Mouse (Mus musculus) C2C12 (cell line): Measurements from ENCODE around the gene Dock2. TPM values are rescaled to one million over a fixed set of nuclear protein-coding genes. Genes with fewer than 3 reads are reported as not detected.

Source experiments
- H3K27me3 ChIP-seq: one replicate; pipeline ENCODE4 v1.6.1; 2011; ENCODE audit not compliant: control insufficient read depth, insufficient read depth, insufficient read length
- H3K36me3 ChIP-seq: one replicate; pipeline ENCODE4 v1.6.1; 2011; ENCODE audit not compliant: control insufficient read depth, insufficient read depth
- H3K4me3 ChIP-seq: one replicate; pipeline ENCODE4 v1.5.1; 2011; ENCODE audit warnings: mild to moderate bottlenecking, control low read depth; ENCODE audit not compliant: poor library complexity, insufficient read depth, severe bottlenecking
- H3K79me2 ChIP-seq: one replicate; pipeline ENCODE4 v1.6.1; 2011; ENCODE audit not compliant: control insufficient read depth, insufficient read depth
- H3K79me3 ChIP-seq: one replicate; pipeline ENCODE4 v1.6.1; 2011; ENCODE audit warnings: low read depth, control low read depth
- H3ac ChIP-seq: one replicate; pipeline ENCODE3; 2011; ENCODE audit warnings: low read depth; ENCODE audit not compliant: control insufficient read depth, insufficient read length
- CEBPB ChIP-seq: IDR thresholded peaks from one replicate; pipeline ENCODE4 v1.6.1; 2011; ENCODE audit warnings: low read depth, mild to moderate bottlenecking, control low read depth, moderate library complexity
- CTCF ChIP-seq: IDR thresholded peaks from one replicate; pipeline ENCODE4 v1.5.1; 2011; ENCODE audit not compliant: control insufficient read depth, insufficient read depth, insufficient read length
- FOSL1 ChIP-seq: IDR thresholded peaks from one replicate; pipeline ENCODE4 v1.8.0; 2011; ENCODE audit warnings: mild to moderate bottlenecking, low read length; ENCODE audit not compliant: poor library complexity, insufficient read depth, severe bottlenecking
- MAX ChIP-seq: IDR thresholded peaks from one replicate; pipeline ENCODE4 v1.6.1; 2011; ENCODE audit warnings: mild to moderate bottlenecking, control low read depth
- MYOD1 ChIP-seq: IDR thresholded peaks from one replicate; pipeline ENCODE4 v1.6.1; 2011; ENCODE audit warnings: low read depth; ENCODE audit not compliant: control insufficient read depth, insufficient read length
- MYOG ChIP-seq: IDR thresholded peaks from one replicate; pipeline ENCODE4 v1.6.1; 2011; ENCODE audit not compliant: control insufficient read depth, insufficient read length; ENCODE audit errors: extremely low read depth
- USF1 ChIP-seq: IDR thresholded peaks from one replicate; pipeline ENCODE4 v1.6.1; 2011; ENCODE audit warnings: low read depth, mild to moderate bottlenecking, control low read depth, moderate library complexity
- polyA plus RNA-seq: library from polyadenylated mRNA; unstranded; fragments of >200 nt; fragmentation: generic; extraction: Trizol; gene quantifications from one replicate; pipeline ENCODE4 v1.2.1, GENCODE M21; 2012; ENCODE audit warnings: missing spikeins

The Dock2 gene
- polyA plus RNA-seq, 1 experiment: 0.01 TPM

GRCm38 (mm10) chr11:34492986-34493385, 290.7 kb downstream of the Dock2 start:
- no peaks in the 10 kb centered on the region for H3K79me3 ChIP-seq
- H3K4me3 ChIP-seq: no peak overlapping the region
- H3K79me2 ChIP-seq: no peaks in the 10 kb centered on the region
- H3K27me3 ChIP-seq: no peaks in the 10 kb centered on the region
- no peak overlapping the region for H3ac ChIP-seq
- TF ChIP-seq CTCF (no peak), MYOD1 (no peak)
- H3K36me3 ChIP-seq: no peaks in the 10 kb centered on the region

GRCm38 (mm10) chr11:34492223-34492622, 291.5 kb downstream of the Dock2 start:
- TF ChIP-seq FOSL1 (no peak), CEBPB (no peak)
- H3K27me3 ChIP-seq: no peaks in the 10 kb centered on the region
- no peak overlapping the region for H3ac ChIP-seq
- no peak overlapping the region for H3K4me3 ChIP-seq
- H3K79me3 ChIP-seq: no peaks in the 10 kb centered on the region
- H3K79me2 ChIP-seq: no peaks in the 10 kb centered on the region
- H3K36me3 ChIP-seq: no peaks in the 10 kb centered on the region

GRCm38 (mm10) chr11:34489548-34489947, 294.1 kb downstream of the Dock2 start:
- no peaks in the 10 kb centered on the region for H3K27me3 ChIP-seq
- H3K79me2 ChIP-seq: no peaks in the 10 kb centered on the region
- no peaks in the 10 kb centered on the region for H3K79me3 ChIP-seq
- TF ChIP-seq USF1 (no peak), FOSL1 (no peak), MYOG (no peak), CEBPB (no peak), MAX (no peak), CTCF (no peak), MYOD1 (no peak)
- no peaks in the 10 kb centered on the region for H3K36me3 ChIP-seq
- no peak overlapping the region for H3K4me3 ChIP-seq
- H3ac ChIP-seq: no peak overlapping the region

- TF ChIP-seq CTCF (no peak), CEBPB (no peak), FOSL1 (no peak), MYOG (no peak), MYOD1 (no peak), MAX (no peak), USF1 (no peak)
- Histone ChIP-seq H3K79me3 (no peaks in the 10 kb centered on the region), H3ac (no peak overlapping the region), H3K36me3 (no peaks in the 10 kb centered on the region), H3K4me3 (no peak overlapping the region), H3K79me2 (no peaks in the 10 kb centered on the region), H3K27me3 (no peaks in the 10 kb centered on the region)
Measured at GRCm38 (mm10) chr11:34479301-34479700, 304.4 kb downstream of the Dock2 start.

GRCm38 (mm10) chr11:34469792-34470191, 313.9 kb downstream of the Dock2 start:
- TF ChIP-seq CEBPB (no peak), USF1 (no peak), CTCF (no peak), FOSL1 (no peak), MYOG (no peak), MAX (no peak), MYOD1 (no peak)

GRCm38 (mm10) chr11:34468571-34468970, 315.1 kb downstream of the Dock2 start:
- H3ac ChIP-seq: no peak overlapping the region
- no peak overlapping the region for H3K4me3 ChIP-seq
- no peaks in the 10 kb centered on the region for H3K79me3 ChIP-seq
- no peaks in the 10 kb centered on the region for H3K27me3 ChIP-seq
- H3K79me2 ChIP-seq: no peaks in the 10 kb centered on the region
- H3K36me3 ChIP-seq: no peaks in the 10 kb centered on the region
- TF ChIP-seq FOSL1 (no peak), CEBPB (no peak), MYOG (no peak), USF1 (no peak), MYOD1 (no peak), MAX (no peak), CTCF (no peak)

More at GRCm38 (mm10) chr11:34469792-34470191, 313.9 kb downstream of the Dock2 start:
- H3K79me3 ChIP-seq: no peaks in the 10 kb centered on the region
- H3ac ChIP-seq: no peak overlapping the region
- H3K36me3 ChIP-seq: no peaks in the 10 kb centered on the region
- H3K4me3 ChIP-seq: no peak overlapping the region
- no peaks in the 10 kb centered on the region for H3K27me3 ChIP-seq
- no peaks in the 10 kb centered on the region for H3K79me2 ChIP-seq
